Mouse (Mus musculus): ENCODE results near the gene Notch4.
"Not testable (repeated sequence)": the region's sequence is repeated elsewhere in the genome, so short reads cannot be mapped to it uniquely, and the experiment has no call there.

Gene Notch4

GRCm38 (mm10) chr17:34564003-34564421 lies at the start of gene Notch4:
Gene Notch4 (plus strand): TSS chr17:34564268.
- no peak for DNase-seq (ENCODE audit: low spot score)

- DNase-seq (ENCODE audit: low spot score), result no peak
Observed at GRCm38 (mm10) chr17:34516514-34516913, 47.6 kb upstream of the Notch4 start.

DNA sequence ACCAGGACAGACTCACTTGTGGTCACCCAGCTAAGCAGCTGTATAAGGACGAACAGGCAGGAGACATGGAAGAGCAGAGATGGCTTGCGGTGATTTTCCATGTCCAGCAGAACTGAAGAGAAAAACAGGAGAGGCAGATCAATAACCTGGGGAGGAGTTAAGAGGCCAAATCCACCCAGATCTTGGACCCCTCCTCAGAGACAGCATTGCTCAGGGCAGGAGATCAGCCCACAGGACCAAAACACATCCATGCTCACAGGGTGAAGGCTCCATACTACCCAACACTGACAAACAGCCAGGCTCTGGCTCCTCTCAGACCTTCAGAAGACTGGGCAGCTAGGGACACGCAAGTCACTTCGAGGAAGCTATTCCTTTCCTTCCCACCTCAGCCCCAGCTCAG lies 46.8 kb upstream of the Notch4 start, which contains the start of gene Btnl6:
Btnl6 (minus strand) TSS at position 101 of the 400 bp plus-strand sequence.
- no peak for DNase-seq (ENCODE audit: low spot score)

DNA sequence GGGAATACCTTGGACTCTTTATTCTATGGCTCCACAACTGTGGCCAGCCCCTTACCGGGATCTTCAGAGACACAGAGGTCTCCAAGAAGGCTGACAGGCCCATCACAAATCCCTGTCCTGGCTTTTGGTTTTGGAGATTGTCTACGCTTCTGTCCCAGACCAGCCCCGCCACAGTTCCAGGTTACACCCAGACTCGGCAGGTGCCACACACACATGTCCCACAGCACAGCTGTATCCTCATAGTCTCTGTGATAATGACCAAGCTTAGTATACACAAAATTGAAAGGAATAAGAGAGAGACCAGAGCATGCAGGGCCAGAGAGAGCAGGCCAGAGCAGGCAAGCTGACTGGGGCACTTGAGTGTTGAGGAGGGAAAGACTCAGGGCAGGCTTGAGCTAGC lies 46.3 kb upstream of the Notch4 start:
- no peak for DNase-seq (ENCODE audit: low spot score)

- not testable (repeated sequence) for DNase-seq (ENCODE audit: low spot score)
Observed at GRCm38 (mm10) chr17:34518571-34518970, 45.5 kb upstream of the Notch4 start.

DNA sequence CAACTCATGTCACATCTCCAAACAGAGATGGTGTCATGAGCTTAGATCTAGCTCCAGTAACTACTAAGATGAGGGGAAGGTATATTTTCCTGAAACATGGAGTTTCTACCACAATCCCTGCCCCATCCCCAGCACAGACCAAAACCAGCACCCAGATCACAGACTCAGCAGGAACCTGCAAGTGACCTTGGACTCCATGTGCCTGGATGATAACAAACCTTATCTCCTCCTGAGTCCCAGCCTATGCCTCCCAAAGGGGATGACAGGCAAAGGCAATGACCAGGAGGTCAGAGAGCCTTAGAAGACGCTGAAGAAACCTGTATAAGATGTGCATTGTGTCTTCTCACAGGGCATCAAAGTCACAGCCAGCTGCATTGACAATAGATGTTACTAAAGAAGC lies 45.1 kb upstream of the Notch4 start:
- no peak for DNase-seq (ENCODE audit: low spot score)

DNA sequence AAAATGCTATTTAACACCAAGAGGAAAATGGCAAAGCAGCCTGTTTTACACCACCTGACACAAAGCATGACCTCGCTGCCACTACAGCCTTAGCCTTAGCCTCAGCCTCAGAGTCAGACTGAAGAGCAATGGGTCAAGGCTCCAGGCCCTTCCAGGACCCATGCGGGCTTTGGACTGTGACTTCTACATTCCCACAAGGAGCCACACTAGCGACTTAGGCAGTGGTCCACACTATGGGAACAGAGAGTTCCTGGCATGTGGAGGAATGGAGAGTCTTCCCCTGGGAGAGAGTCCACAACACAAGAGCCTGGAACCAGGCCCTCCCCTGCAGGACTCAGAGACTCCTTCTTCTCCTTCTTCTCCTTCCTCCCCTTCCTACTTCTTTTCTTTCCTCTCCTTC lies 31.4 kb upstream of the Notch4 start:
- no peak for DNase-seq (ENCODE audit: low spot score)

DNA sequence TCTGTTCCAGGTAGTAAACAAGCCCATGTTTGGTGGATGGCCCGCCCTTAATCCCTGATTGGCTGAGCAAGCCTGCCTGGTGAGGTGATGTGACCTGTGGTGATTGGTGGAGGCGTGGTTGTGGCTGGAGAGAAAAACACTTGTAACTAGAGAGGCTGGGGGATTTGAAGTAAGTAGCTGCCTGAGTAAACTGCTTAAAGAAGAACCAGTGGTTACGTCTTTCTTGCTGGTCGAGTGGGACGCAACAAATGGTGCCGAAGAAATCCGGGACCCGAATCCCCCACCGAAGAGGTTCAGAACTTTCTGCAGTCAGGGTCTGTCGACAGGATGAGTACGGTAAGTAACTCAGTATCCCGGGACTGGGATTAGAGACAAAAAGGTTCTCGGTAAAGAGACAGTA lies 20.5 kb upstream of the Notch4 start:
- DNase-seq (ENCODE audit: low spot score), result peak; percentile 28

DNA sequence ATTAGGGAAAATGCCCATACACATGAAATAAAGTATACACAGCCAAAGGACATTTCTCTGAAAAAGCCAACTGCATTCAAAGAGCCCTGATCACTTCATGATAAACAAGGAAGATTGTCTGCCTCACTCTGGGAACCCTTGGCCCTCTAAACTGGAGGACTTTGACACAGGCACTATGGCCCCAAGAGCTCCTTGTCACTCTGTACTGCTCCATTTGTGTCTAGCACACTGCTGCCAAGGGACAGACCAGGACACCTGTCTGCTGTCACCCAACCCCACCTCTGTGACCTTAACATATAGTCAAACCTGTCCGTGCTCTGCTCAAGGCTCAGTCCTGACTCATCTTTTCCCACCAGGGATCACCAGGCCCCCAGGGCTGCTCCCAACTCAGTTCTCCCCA lies 17.3 kb upstream of the Notch4 start:
- no peak for DNase-seq (ENCODE audit: low spot score)

GRCm38 (mm10) chr17:34547601-34548000 lies 16.5 kb upstream of the Notch4 start:
- DNase-seq (ENCODE audit: low spot score), result peak; percentile 16

GRCm38 (mm10) chr17:34549156-34549555 lies 14.9 kb upstream of the Notch4 start:
- DNase-seq (ENCODE audit: low spot score), result no peak

DNA sequence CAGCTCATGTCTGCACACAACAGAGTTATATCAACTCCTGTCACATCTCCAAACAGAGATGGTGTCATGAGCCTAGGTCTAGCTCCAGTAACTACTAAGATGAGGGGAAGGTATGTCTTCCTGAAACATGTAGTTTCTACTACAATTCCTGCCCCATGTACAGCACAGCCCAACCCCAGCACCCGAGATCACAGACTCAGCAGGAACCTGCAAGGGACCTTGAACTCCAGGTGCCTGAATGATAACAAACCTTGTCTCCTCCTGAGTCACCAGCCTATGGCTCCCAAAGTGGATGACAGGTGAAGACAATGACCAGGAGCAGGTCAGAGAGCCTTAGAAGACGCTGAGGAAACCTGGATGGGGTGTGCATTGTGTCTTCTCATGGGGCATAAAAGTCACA lies 14.2 kb upstream of the Notch4 start:
- DNase-seq (ENCODE audit: low spot score), result no peak

DNA sequence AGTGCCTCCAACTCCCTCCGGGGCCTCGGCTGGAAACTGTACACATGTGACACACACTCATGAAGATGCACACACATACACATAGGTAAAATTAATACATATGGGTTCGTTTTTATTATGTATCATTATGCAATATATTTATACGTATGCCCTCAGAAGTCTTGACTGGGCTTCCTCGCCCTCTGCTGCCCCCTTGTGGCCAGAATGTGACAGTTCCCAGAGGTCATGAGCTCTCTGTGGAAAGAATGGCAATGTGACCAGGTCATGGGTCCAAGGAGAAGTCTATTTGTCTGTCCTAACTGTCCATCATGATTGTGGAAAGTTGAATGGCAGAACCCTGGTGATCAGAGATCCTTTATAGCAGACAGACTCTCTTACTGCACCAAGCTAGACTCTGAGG lies 8.6 kb upstream of the Notch4 start:
- peak; percentile 91 for DNase-seq (ENCODE audit: low spot score)

GRCm38 (mm10) chr17:34556406-34556805 lies 7.7 kb upstream of the Notch4 start:
- DNase-seq (ENCODE audit: low spot score), result no peak

- DNase-seq (ENCODE audit: low spot score), result no peak
Observed at GRCm38 (mm10) chr17:34557411-34557810, 6.7 kb upstream of the Notch4 start.

DNA sequence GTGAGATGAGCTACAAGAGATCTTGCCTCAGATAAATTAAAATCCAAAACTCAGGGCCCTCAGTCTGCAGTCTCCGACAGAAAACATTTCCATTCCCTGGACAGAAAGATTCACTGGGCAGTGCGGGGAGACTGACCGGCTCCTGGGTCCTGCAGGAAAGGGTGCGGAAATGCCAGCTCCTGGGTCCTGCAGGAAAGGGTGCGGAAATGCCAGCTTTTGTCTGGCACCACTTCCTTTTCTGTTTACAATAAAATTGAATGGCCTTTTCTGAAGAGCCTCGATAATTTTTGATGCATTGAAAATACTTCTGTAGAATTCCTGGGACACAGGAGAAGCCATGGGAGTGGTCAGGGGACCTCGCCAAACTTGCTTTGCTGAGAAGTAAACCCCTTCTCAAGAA lies 5.0 kb upstream of the Notch4 start:
- no peak for DNase-seq (ENCODE audit: low spot score)

GRCm38 (mm10) chr17:34559895-34560294 lies 4.2 kb upstream of the Notch4 start:
- no peak for DNase-seq (ENCODE audit: low spot score)

DNA sequence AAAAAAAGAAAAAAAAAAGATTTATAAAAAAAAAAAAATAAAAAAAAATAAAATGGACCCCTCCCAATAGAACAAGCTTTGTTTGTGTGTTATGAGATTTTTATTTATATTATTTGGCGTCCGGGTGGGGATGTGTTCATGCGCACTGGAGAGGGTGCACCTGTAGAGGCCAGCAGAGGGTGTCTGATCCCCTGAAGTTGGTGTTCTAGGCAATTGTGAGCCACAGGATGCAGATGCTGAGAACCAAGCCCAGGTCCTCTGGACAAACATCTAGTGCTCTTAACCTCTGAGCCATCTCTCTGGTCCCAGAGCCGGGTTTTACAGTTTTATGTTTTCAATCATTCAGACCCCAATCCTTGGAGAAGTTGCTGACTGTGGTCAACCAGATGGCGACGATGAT lies 3.6 kb upstream of the Notch4 start:
- no peak for DNase-seq (ENCODE audit: low spot score)

DNA sequence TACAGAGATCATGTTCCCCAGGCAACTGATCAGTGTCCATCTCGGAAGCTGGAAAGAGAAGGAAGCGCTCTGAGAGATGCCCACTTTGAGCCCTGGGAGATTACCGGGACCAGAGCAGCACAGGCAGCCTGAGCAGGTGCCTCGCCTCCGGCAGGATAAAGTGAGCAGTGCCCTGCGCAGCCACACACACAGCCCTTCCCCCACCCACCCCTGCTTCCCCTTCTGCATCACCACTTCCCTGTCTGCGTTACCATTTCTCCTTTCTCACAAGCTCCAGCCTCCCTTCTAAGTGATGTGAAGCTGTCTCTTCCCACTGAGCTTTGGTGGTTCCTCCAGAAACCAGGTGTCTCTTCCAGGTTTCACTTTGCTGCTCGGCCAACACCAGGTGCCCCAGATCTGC lies 2.9 kb upstream of the Notch4 start:
- DNase-seq (ENCODE audit: low spot score), result no peak

GRCm38 (mm10) chr17:34562595-34562994 lies 1.5 kb upstream of the Notch4 start:
- DNase-seq (ENCODE audit: low spot score), result no peak

DNA sequence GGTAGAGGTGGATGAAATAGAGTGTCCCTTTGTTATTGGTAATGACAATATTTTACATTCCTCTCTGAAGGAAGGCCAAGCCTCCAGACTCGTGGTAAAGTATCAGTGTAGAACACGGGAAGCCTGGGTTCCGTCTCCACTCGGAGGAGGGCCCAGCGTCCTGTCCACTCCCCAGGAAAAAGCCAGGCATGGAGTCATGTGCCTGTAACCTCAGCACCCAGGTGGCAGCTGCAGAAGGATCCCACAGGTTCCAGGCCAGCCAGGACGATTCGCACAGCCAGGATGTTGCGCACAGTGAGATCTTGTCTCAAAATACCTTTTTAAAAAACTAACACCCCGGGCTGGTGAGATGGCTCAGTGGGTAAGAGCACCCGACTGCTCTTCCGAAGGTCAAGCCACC lies 714 bp upstream of the Notch4 start:
- DNase-seq (ENCODE audit: low spot score), result no peak

DNA sequence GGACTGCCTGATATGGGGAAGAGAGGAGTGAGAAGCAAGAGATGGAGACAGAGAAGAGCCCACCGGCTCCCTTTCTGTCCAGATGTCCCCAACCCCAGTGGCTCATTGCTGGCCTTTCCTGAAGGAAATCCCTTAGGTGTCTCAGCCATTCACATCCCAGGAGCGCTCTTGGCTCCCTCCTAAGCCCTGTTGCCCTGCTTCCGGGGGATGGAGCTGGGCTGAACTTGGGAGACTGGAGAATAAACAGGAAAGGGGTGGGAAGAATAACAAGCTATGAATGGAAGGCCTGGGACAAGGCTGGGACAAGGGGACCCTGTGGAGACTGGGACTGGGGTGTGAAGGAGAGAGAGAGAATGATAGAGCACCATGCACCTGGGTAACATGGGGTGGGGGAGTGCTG lies 728 bp downstream of the Notch4 start:
- DNase-seq (ENCODE audit: low spot score), result no peak

- peak; percentile 40 for DNase-seq (ENCODE audit: low spot score)
Observed at GRCm38 (mm10) chr17:34567311-34567710, 3.2 kb downstream of the Notch4 start.

- no peak for DNase-seq (ENCODE audit: low spot score)
Observed at GRCm38 (mm10) chr17:34568421-34568820, 4.4 kb downstream of the Notch4 start.

DNA sequence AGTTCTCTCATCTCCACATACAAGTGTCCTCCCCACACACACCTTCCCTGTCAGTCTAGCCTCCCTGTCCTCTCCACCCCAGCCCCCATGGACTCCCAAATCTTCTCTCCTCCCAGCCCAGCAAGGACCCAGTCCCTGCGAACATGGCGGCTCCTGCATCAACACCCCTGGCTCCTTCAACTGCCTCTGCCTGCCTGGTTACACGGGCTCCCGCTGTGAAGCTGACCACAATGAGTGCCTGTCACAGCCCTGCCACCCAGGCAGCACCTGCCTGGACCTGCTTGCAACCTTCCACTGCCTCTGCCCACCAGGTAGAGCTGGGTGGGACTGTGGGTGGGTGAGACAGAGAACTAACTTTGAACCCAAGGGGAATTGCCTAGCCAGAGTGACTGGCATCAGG lies 5.9 kb downstream of the Notch4 start:
- no peak for DNase-seq (ENCODE audit: low spot score)

All from testis, postnatal 10 days (tissue).